Mouse (Mus musculus): ENCODE measurements at regions not wholly inside any gene's neighbourhood (a gene's known extent, or its start where the extent isn't known, plus 50 kb on each side); places are given as distances from the start of the nearest gene placed in this dataset.
"Not testable (repeated sequence)": the region's sequence is repeated elsewhere in the genome, so short reads cannot be mapped to it uniquely, and the experiment has no call there.

- H3K4me2 ChIP-seq (replicated peaks; ENCODE audit: low read depth, low read length), result no peak overlapping the region
- H3K36me3 ChIP-seq (ENCODE audit: control insufficient read depth, insufficient read depth, low read length), result no peaks in the 10 kb centered on the region
- ATAC-seq (ENCODE audit: low FRiP score, low TSS enrichment), result no peak
- peaks cover 20% of the 10 kb centered on the region for H3K4me1 ChIP-seq (ENCODE audit: control insufficient read depth, insufficient read depth, low read length)
- WGBS, result 14% methylated on average over 2 of the region's 2 CpGs
- no peak overlapping the region for H3K4me3 ChIP-seq (ENCODE audit: low read length)
- no peaks in the 10 kb centered on the region for H3K27me3 ChIP-seq (ENCODE audit: control insufficient read depth, insufficient read depth, low read length)
- no peaks in the 10 kb centered on the region for H3K9me3 ChIP-seq (ENCODE audit: control insufficient read depth, low read length)
- no peak overlapping the region for H3K9ac ChIP-seq (ENCODE audit: low read depth, low read length)
- H3K27ac ChIP-seq (ENCODE audit: low read depth, low read length), result no peak overlapping the region
These were observed 147.0 kb upstream of the Rxfp2 start for GRCm38 (mm10) chr5:149871521-149871920.

- no peak for ATAC-seq (ENCODE audit: low FRiP score, low TSS enrichment)
- H3K9me3 ChIP-seq (ENCODE audit: control insufficient read depth, low read length), result no peaks in the 10 kb centered on the region
These were observed 144.9 kb upstream of the Rxfp2 start for GRCm38 (mm10) chr5:149873482-149874002.

GRCm38 (mm10) chr5:149874342-149874741 lies 144.1 kb upstream of the Rxfp2 start:
- H3K9ac ChIP-seq (ENCODE audit: low read depth, low read length), result no peak overlapping the region
- H3K9me3 ChIP-seq (ENCODE audit: control insufficient read depth, low read length), result no peaks in the 10 kb centered on the region
- WGBS, result 84% methylated on average over 2 of the region's 2 CpGs
- H3K4me2 ChIP-seq (replicated peaks; ENCODE audit: low read depth, low read length), result no peak overlapping the region
- no peaks in the 10 kb centered on the region for H3K27me3 ChIP-seq (ENCODE audit: control insufficient read depth, insufficient read depth, low read length)
- ATAC-seq (ENCODE audit: low FRiP score, low TSS enrichment), result no peak
- no peaks in the 10 kb centered on the region for H3K36me3 ChIP-seq (ENCODE audit: control insufficient read depth, insufficient read depth, low read length)
- no peak overlapping the region for H3K27ac ChIP-seq (ENCODE audit: low read depth, low read length)
- H3K4me1 ChIP-seq (ENCODE audit: control insufficient read depth, insufficient read depth, low read length), result peaks cover 8% of the 10 kb centered on the region; the same call in 1 of the 2 replicates
- no peak overlapping the region for H3K4me3 ChIP-seq (ENCODE audit: low read length)

More at GRCm38 (mm10) chr5:149873482-149874002, 144.9 kb upstream of the Rxfp2 start:
- Histone ChIP-seq H3K27ac (ENCODE audit: low read depth, low read length) (no peak overlapping the region), H3K4me2 (replicated peaks; ENCODE audit: low read depth, low read length) (no peak overlapping the region), H3K4me3 (ENCODE audit: low read length) (no peak overlapping the region), H3K36me3 (ENCODE audit: control insufficient read depth, insufficient read depth, low read length) (no peaks in the 10 kb centered on the region), H3K4me1 (ENCODE audit: control insufficient read depth, insufficient read depth, low read length) (peaks cover 14% of the 10 kb centered on the region), H3K27me3 (ENCODE audit: control insufficient read depth, insufficient read depth, low read length) (no peaks in the 10 kb centered on the region), H3K9ac (ENCODE audit: low read depth, low read length) (no peak overlapping the region)
- WGBS, result 49% methylated on average over 9 of the region's 9 CpGs

GRCm38 (mm10) chr5:149892453-149892852 lies 126.0 kb upstream of the Rxfp2 start:
- not testable (repeated sequence) for H3K4me2 ChIP-seq (replicated peaks; ENCODE audit: low read depth, low read length); H3K36me3 ChIP-seq (ENCODE audit: control insufficient read depth, insufficient read depth, low read length); H3K27ac ChIP-seq (ENCODE audit: low read depth, low read length)

GRCm38 (mm10) chr5:149906927-149907326 lies 111.5 kb upstream of the Rxfp2 start:
- no peak overlapping the region for H3K27ac ChIP-seq (ENCODE audit: low read depth, low read length)
- 24% methylated on average over 3 of the region's 3 CpGs for WGBS
- H3K9ac ChIP-seq (ENCODE audit: low read depth, low read length), result no peak overlapping the region
- no peaks in the 10 kb centered on the region for H3K9me3 ChIP-seq (ENCODE audit: control insufficient read depth, low read length)
- H3K4me1 ChIP-seq (ENCODE audit: control insufficient read depth, insufficient read depth, low read length), result peaks cover 21% of the 10 kb centered on the region
- no peaks in the 10 kb centered on the region for H3K27me3 ChIP-seq (ENCODE audit: control insufficient read depth, insufficient read depth, low read length)
- H3K4me3 ChIP-seq (ENCODE audit: low read length), result no peak overlapping the region
- no peak overlapping the region for H3K4me2 ChIP-seq (replicated peaks; ENCODE audit: low read depth, low read length)
- no peaks in the 10 kb centered on the region for H3K36me3 ChIP-seq (ENCODE audit: control insufficient read depth, insufficient read depth, low read length)
- ATAC-seq (ENCODE audit: low FRiP score, low TSS enrichment), result peak; percentile 71; the same call in 1 of the 2 replicates

More at GRCm38 (mm10) chr5:149892453-149892852, 126.0 kb upstream of the Rxfp2 start:
- H3K9ac ChIP-seq (ENCODE audit: low read depth, low read length); ATAC-seq (ENCODE audit: low FRiP score, low TSS enrichment); H3K9me3 ChIP-seq (ENCODE audit: control insufficient read depth, low read length); H3K27me3 ChIP-seq (ENCODE audit: control insufficient read depth, insufficient read depth, low read length); H3K4me1 ChIP-seq (ENCODE audit: control insufficient read depth, insufficient read depth, low read length); H3K4me3 ChIP-seq (ENCODE audit: low read length): not testable (repeated sequence)

- H3K4me2 ChIP-seq (replicated peaks; ENCODE audit: low read depth, low read length), result no peak overlapping the region
- peaks cover 21% of the 10 kb centered on the region for H3K4me1 ChIP-seq (ENCODE audit: control insufficient read depth, insufficient read depth, low read length)
- peak overlapping the region; percentile 77 for H3K27ac ChIP-seq (ENCODE audit: low read depth, low read length)
- H3K36me3 ChIP-seq (ENCODE audit: control insufficient read depth, insufficient read depth, low read length), result no peaks in the 10 kb centered on the region
- no peak for ATAC-seq (ENCODE audit: low FRiP score, low TSS enrichment)
- no peak overlapping the region for H3K9ac ChIP-seq (ENCODE audit: low read depth, low read length)
- WGBS, result 26% methylated on average over 4 of the region's 4 CpGs
- no peak overlapping the region for H3K4me3 ChIP-seq (ENCODE audit: low read length)
- H3K9me3 ChIP-seq (ENCODE audit: control insufficient read depth, low read length), result no peaks in the 10 kb centered on the region
- H3K27me3 ChIP-seq (ENCODE audit: control insufficient read depth, insufficient read depth, low read length), result no peaks in the 10 kb centered on the region
These were observed 109.9 kb upstream of the Rxfp2 start for GRCm38 (mm10) chr5:149908376-149909078.

- no peak overlapping the region for H3K4me3 ChIP-seq (ENCODE audit: low read length)
- 10% methylated on average over 13 of the region's 13 CpGs for WGBS
- peak overlapping the region; percentile 24 for H3K4me2 ChIP-seq (replicated peaks; ENCODE audit: low read depth, low read length)
- H3K4me1 ChIP-seq (ENCODE audit: control insufficient read depth, insufficient read depth, low read length), result peaks cover 21% of the 10 kb centered on the region
- H3K27me3 ChIP-seq (ENCODE audit: control insufficient read depth, insufficient read depth, low read length), result no peaks in the 10 kb centered on the region
- H3K27ac ChIP-seq (ENCODE audit: low read depth, low read length), result peak overlapping the region; percentile 77; the same call in 1 of the 2 replicates
- no peaks in the 10 kb centered on the region for H3K9me3 ChIP-seq (ENCODE audit: control insufficient read depth, low read length)
- H3K36me3 ChIP-seq (ENCODE audit: control insufficient read depth, insufficient read depth, low read length), result no peaks in the 10 kb centered on the region
- H3K9ac ChIP-seq (ENCODE audit: low read depth, low read length), result no peak overlapping the region
- ATAC-seq (ENCODE audit: low FRiP score, low TSS enrichment), result peak; percentile 67
These were observed 109.3 kb upstream of the Rxfp2 start for GRCm38 (mm10) chr5:149909108-149909739.

GRCm38 (mm10) chr5:149909971-149910370 lies 108.5 kb upstream of the Rxfp2 start:
- no peaks in the 10 kb centered on the region for H3K9me3 ChIP-seq (ENCODE audit: control insufficient read depth, low read length)
- H3K4me3 ChIP-seq (ENCODE audit: low read length), result no peak overlapping the region
- 0 out of 2 replicates have a peak overlapping the region, but pooled peaks have one; percentile 4 for H3K9ac ChIP-seq (ENCODE audit: low read depth, low read length)
- H3K27me3 ChIP-seq (ENCODE audit: control insufficient read depth, insufficient read depth, low read length), result no peaks in the 10 kb centered on the region
- H3K4me2 ChIP-seq (replicated peaks; ENCODE audit: low read depth, low read length), result no peak overlapping the region
- ATAC-seq (ENCODE audit: low FRiP score, low TSS enrichment), result no peak
- H3K4me1 ChIP-seq (ENCODE audit: control insufficient read depth, insufficient read depth, low read length), result peaks cover 21% of the 10 kb centered on the region
- 15% methylated on average over 8 of the region's 8 CpGs for WGBS
- peak overlapping the region; percentile 63; the same call in 1 of the 2 replicates for H3K27ac ChIP-seq (ENCODE audit: low read depth, low read length)
- no peaks in the 10 kb centered on the region for H3K36me3 ChIP-seq (ENCODE audit: control insufficient read depth, insufficient read depth, low read length)

GRCm38 (mm10) chr5:149911968-149912367 lies 106.5 kb upstream of the Rxfp2 start:
- ATAC-seq (ENCODE audit: low FRiP score, low TSS enrichment), result no peak
- H3K9me3 ChIP-seq (ENCODE audit: control insufficient read depth, low read length), result no peaks in the 10 kb centered on the region
- H3K27ac ChIP-seq (ENCODE audit: low read depth, low read length), result no peak overlapping the region
- 90% methylated on average over 8 of the region's 8 CpGs for WGBS
- H3K4me3 ChIP-seq (ENCODE audit: low read length), result no peak overlapping the region
- H3K4me2 ChIP-seq (replicated peaks; ENCODE audit: low read depth, low read length), result no peak overlapping the region
- H3K27me3 ChIP-seq (ENCODE audit: control insufficient read depth, insufficient read depth, low read length), result no peaks in the 10 kb centered on the region
- peaks cover 21% of the 10 kb centered on the region for H3K4me1 ChIP-seq (ENCODE audit: control insufficient read depth, insufficient read depth, low read length)
- H3K36me3 ChIP-seq (ENCODE audit: control insufficient read depth, insufficient read depth, low read length), result no peaks in the 10 kb centered on the region
- no peak overlapping the region for H3K9ac ChIP-seq (ENCODE audit: low read depth, low read length)

All from kidney, embryonic 14.5 days (tissue).